In the genomic region with DNA sequence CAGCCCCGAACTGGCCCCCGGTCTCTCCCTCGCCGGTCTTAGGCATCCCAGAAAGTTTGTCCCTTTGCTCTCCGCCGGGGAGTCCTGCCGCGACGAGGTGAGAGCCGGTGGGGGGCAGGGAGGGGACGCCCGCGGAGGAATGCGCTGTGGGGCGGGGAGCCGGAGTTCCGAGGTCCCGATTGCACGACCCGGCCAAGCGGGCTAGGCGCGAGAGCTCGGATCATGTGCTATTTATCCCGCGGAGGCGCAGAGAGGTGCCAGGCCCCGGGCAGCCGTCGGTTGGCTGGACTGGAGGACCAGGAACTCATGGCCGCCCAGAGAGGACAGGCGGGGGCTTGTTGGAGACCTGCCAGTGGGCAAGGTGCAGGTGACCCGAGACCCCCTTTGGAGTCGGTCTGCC, we compare ENCODE assay signal across 8 mouse cellular contexts. TPM values are rescaled to one million over a fixed set of nuclear protein-coding genes. Genes with fewer than 3 reads are reported as not detected.
DNase-seq lines count a peak whose midpoint lies in the region; ATAC-seq and TF ChIP-seq lines count a peak whose summit lies in the region.

No protein-coding gene starts in this region.

- TF ChIP-seq EP300 in heart, adult 2 months (IDR thresholded peaks at IDR 0.05; ENCODE audit: insufficient read depth, low read depth, low read length): no peak

- H3K9ac ChIP-seq in embryonic facial prominence, embryonic 13.5 days: peak overlapping the region; percentile 94
- peak overlapping the region; percentile 91 for H3K9ac ChIP-seq in heart, adult 2 months (ENCODE audit: low read depth, low read length)
- H3K9ac ChIP-seq in liver, embryonic 11.5 days (ENCODE audit: low read depth, low read length): peak overlapping the region; percentile 88

- intact Hi-C loops in heart, adult 2 months (cut with DNase I): loop anchor here (1.0 to 2.0 kb wide), 3 partner anchors 12 to 54 kb away; partner anchors contain the start of genes Camta2, Rnf167, Slc25a11 and Spag7

- H3K79me2 ChIP-seq in heart, adult 2 months (replicated peaks; ENCODE audit: control insufficient read depth, insufficient read depth, low read length): peaks cover 2% of the 10 kb centered on the region; the same call in 1 of the 2 replicates
- H3K79me2 ChIP-seq in myocyte (ENCODE audit: control insufficient read depth, insufficient read depth): peaks cover 28% of the 10 kb centered on the region

- peak overlapping the region; percentile 92 for H3ac ChIP-seq in myocyte (ENCODE audit: control insufficient read depth, insufficient read length)

- H3K4me1 ChIP-seq in embryonic facial prominence, embryonic 13.5 days: peaks cover 21% of the 10 kb centered on the region
- peaks cover 6% of the 10 kb centered on the region for H3K4me1 ChIP-seq in heart, adult 2 months (ENCODE audit: control insufficient read depth, insufficient read depth, low read length)
- H3K4me1 ChIP-seq in kidney, adult 2 months (ENCODE audit: control insufficient read depth, insufficient read depth, low read length): peaks cover 9% of the 10 kb centered on the region; the same call in 1 of the 2 replicates
- peaks cover 10% of the 10 kb centered on the region; the same call in 1 of the 2 replicates for H3K4me1 ChIP-seq in liver, embryonic 11.5 days (replicated peaks; ENCODE audit: control insufficient read depth, insufficient read depth, low read length)

- H3K4me2 ChIP-seq in embryonic facial prominence, embryonic 13.5 days: peak overlapping the region; percentile 82
- H3K4me2 ChIP-seq in liver, embryonic 11.5 days: peak overlapping the region; percentile 93
- peak overlapping the region; percentile 96 for H3K4me2 ChIP-seq in myocyte (ENCODE audit: low read depth)

- peaks cover 26% of the 10 kb centered on the region for H3K36me3 ChIP-seq in embryonic facial prominence, embryonic 13.5 days
- H3K36me3 ChIP-seq in heart, adult 2 months (ENCODE audit: control insufficient read depth, insufficient read depth, low read length): peaks cover 5% of the 10 kb centered on the region; the same call in 1 of the 2 replicates
- peaks cover 3% of the 10 kb centered on the region for H3K36me3 ChIP-seq in kidney, adult 2 months (ENCODE audit: control insufficient read depth, insufficient read depth, low read length)
- peaks cover 3% of the 10 kb centered on the region; the same call in 1 of the 2 replicates for H3K36me3 ChIP-seq in liver, embryonic 11.5 days (ENCODE audit: control insufficient read depth, insufficient read depth, low read length)
- peaks cover 21% of the 10 kb centered on the region for H3K36me3 ChIP-seq in myocyte (ENCODE audit: control insufficient read depth, insufficient read depth)
- H3K36me3 ChIP-seq in splenic B cell, adult 2 months (ENCODE audit: control insufficient read depth, insufficient read depth, low read length, poor library complexity, severe bottlenecking): peaks cover 5% of the 10 kb centered on the region; the same call in 1 of the 2 replicates

- 1% methylated on average over 34 of the region's 34 CpGs for WGBS in embryonic facial prominence, embryonic 13.5 days
- WGBS in heart, adult 2 months: under 1% methylated on average over 34 of the region's 34 CpGs
- WGBS in kidney, adult 2 months: under 1% methylated on average over 34 of the region's 34 CpGs
- 1% methylated on average over 31 of the region's 34 CpGs for WGBS in liver, embryonic 11.5 days

- H3K27me3 ChIP-seq in embryonic facial prominence, embryonic 13.5 days: no peaks in the 10 kb centered on the region
- no peaks in the 10 kb centered on the region for H3K27me3 ChIP-seq in heart, adult 2 months (ENCODE audit: control insufficient read depth, insufficient read depth, low read length)
- H3K27me3 ChIP-seq in kidney, adult 2 months (replicated peaks; ENCODE audit: control insufficient read depth, insufficient read depth, low read length): no peaks in the 10 kb centered on the region
- peaks cover 8% of the 10 kb centered on the region; the same call in 1 of the 2 replicates for H3K27me3 ChIP-seq in liver, embryonic 11.5 days (replicated peaks; ENCODE audit: control insufficient read depth, insufficient read depth, low read length)
- no peaks in the 10 kb centered on the region for H3K27me3 ChIP-seq in myocyte (ENCODE audit: control insufficient read depth, insufficient read depth, insufficient read length)
- no peaks in the 10 kb centered on the region for H3K27me3 ChIP-seq in splenic B cell, adult 2 months (ENCODE audit: control insufficient read depth, insufficient read depth, low read length, poor library complexity, severe bottlenecking)

- H3K27ac ChIP-seq in embryonic facial prominence, embryonic 13.5 days: peak overlapping the region; percentile 93
- H3K27ac ChIP-seq in heart, adult 2 months: peak overlapping the region; percentile 100
- peak overlapping the region; percentile 63 for H3K27ac ChIP-seq in kidney, adult 2 months (ENCODE audit: insufficient read depth, low read depth, low read length)
- peak overlapping the region; percentile 86 for H3K27ac ChIP-seq in liver, embryonic 11.5 days (ENCODE audit: low read depth, low read length)

- peak overlapping the region; percentile 92 for H3K4me3 ChIP-seq in embryonic facial prominence, embryonic 13.5 days
- peak overlapping the region; percentile 92 for H3K4me3 ChIP-seq in heart, adult 2 months
- peak overlapping the region; percentile 70 for H3K4me3 ChIP-seq in kidney, adult 2 months (ENCODE audit: insufficient read depth, low read depth, low read length)
- peak overlapping the region; percentile 86 for H3K4me3 ChIP-seq in liver, embryonic 11.5 days (ENCODE audit: low read depth, low read length)
- H3K4me3 ChIP-seq in myocyte: peak overlapping the region; percentile 96

- DNase-seq in urinary bladder, adult 18-20 months (ENCODE audit: low spot score in 2 of 2): peak; percentile 62 to 80
- DNase-seq in urinary bladder, postnatal 10 days (ENCODE audit: low spot score): no peak
- peak; percentile 86 to 89 for DNase-seq in heart, adult 2 months
- DNase-seq in kidney, adult 2 months: peak; percentile 87
- DNase-seq in liver, embryonic 11.5 days (ENCODE audit: low spot score): peak; percentile 75
- peak; percentile 53 for DNase-seq in splenic B cell, adult 2 months (ENCODE audit: low read depth, low spot score)

- no peaks in the 10 kb centered on the region for H3K9me3 ChIP-seq in embryonic facial prominence, embryonic 13.5 days
- H3K9me3 ChIP-seq in liver, embryonic 11.5 days (ENCODE audit: control insufficient read depth, low read length): no peaks in the 10 kb centered on the region

- TF ChIP-seq POLR2A in heart, adult 2 months (IDR thresholded peaks at IDR 0.05; ENCODE audit: insufficient read depth, low read depth, low read length): peak; percentile 59; the same call in 1 of the 2 replicates
- TF ChIP-seq POLR2A in kidney, adult 2 months (IDR thresholded peaks at IDR 0.05; ENCODE audit: low read depth, low read length): no peak
- TF ChIP-seq POLR2A in myocyte (IDR thresholded peaks at IDR 0.05; ENCODE audit: insufficient read length, low read depth): peak; percentile 41

- peak; percentile 32; the same call in 1 of the 2 replicates for ATAC-seq in embryonic facial prominence, embryonic 13.5 days (ENCODE audit: insufficient number of reproducible peaks, insufficient read depth, low FRiP score, low TSS enrichment, low read depth)
- ATAC-seq in liver, embryonic 11.5 days (replicated peaks; ENCODE audit: low FRiP score): peak; percentile 28; the same call in 1 of the 2 replicates

- TF ChIP-seq CTCF in heart, adult 2 months (IDR thresholded peaks at IDR 0.05): no peak
- no peak for TF ChIP-seq CTCF in kidney, adult 2 months (conservative IDR thresholded peaks at IDR 0.05; ENCODE audit: insufficient read depth, insufficient read length, low read depth, low read length)

TF ChIP-seq in myocyte, 11 proteins besides CTCF, POLR2A, EP300 and RAD21 (continues in another document):
- TF ChIP-seq REST (IDR thresholded peaks at IDR 0.05; ENCODE audit: insufficient read depth, insufficient read length): no peak
- no peak for TF ChIP-seq CEBPB (IDR thresholded peaks at IDR 0.05; ENCODE audit: insufficient read depth, poor library complexity, severe bottlenecking)

RNA-seq across cellular contexts. Expression of gene Kif1c, which starts 0.3 kb away (rescaled TPM):
- polyA plus RNA-seq in embryonic facial prominence, embryonic 13.5 days (2015; fragmentation: Nextera tagmentation; extraction: Ambion mirVana): 4.2 and 4.5 TPM in 2 replicates
- 100 to 1,000 TPM; 477 to 524 TPM for total RNA-seq in heart, adult 2 months (2021)
- 153 and 228 TPM in 2 replicates for polyA plus RNA-seq in heart, adult 2 months (2012; rRNA removed)
- polyA plus RNA-seq in kidney, adult 2 months (2012; rRNA removed): 91.0 and 94.9 TPM in 2 replicates
- polyA plus RNA-seq in liver, embryonic 11.5 days (2014; fragmentation: Nextera tagmentation; extraction: Ambion mirVana): 3.1 and 3.8 TPM in 2 replicates
- polyA plus RNA-seq in myocyte (2012; fragmentation: generic; extraction: Trizol): 96.3 TPM

RNA-seq across cellular contexts. Expression of gene Inca1, which starts 0.7 kb away (rescaled TPM):
- 1.1 and 1.3 TPM in 2 replicates for polyA plus RNA-seq in embryonic facial prominence, embryonic 13.5 days (2015; fragmentation: Nextera tagmentation; extraction: Ambion mirVana)
- 1 to 10 TPM; 6.3 to 6.9 TPM for total RNA-seq in heart, adult 2 months (2021)
- 4.6 and 5.4 TPM in 2 replicates for polyA plus RNA-seq in heart, adult 2 months (2012; rRNA removed)
- polyA plus RNA-seq in kidney, adult 2 months (2012; rRNA removed): 5.3 and 5.4 TPM in 2 replicates
- 0.96 and 1.1 TPM in 2 replicates for polyA plus RNA-seq in liver, embryonic 11.5 days (2014; fragmentation: Nextera tagmentation; extraction: Ambion mirVana)
- polyA plus RNA-seq in myocyte (2012; fragmentation: generic; extraction: Trizol): 1.1 TPM

RNA-seq across cellular contexts. Expression of gene Camta2, which starts 12.7 kb away (rescaled TPM):
- polyA plus RNA-seq in embryonic facial prominence, embryonic 13.5 days (2015; fragmentation: Nextera tagmentation; extraction: Ambion mirVana): 13.4 TPM in 2 replicates
- total RNA-seq in heart, adult 2 months (2021): 10 to 100 TPM; 37.8 to 37.9 TPM
- polyA plus RNA-seq in heart, adult 2 months (2012; rRNA removed): 27.6 and 32.5 TPM in 2 replicates
- 23.6 and 28.7 TPM in 2 replicates for polyA plus RNA-seq in kidney, adult 2 months (2012; rRNA removed)
- polyA plus RNA-seq in liver, embryonic 11.5 days (2014; fragmentation: Nextera tagmentation; extraction: Ambion mirVana): 10.4 and 13.1 TPM in 2 replicates
- 11.9 TPM for polyA plus RNA-seq in myocyte (2012; fragmentation: generic; extraction: Trizol)

RNA-seq across cellular contexts. Expression of gene Spag7, which starts 31.4 kb away (rescaled TPM):
- 159 and 163 TPM in 2 replicates for polyA plus RNA-seq in embryonic facial prominence, embryonic 13.5 days (2015; fragmentation: Nextera tagmentation; extraction: Ambion mirVana)
- 10 to 100 TPM; 82.8 to 99.4 TPM for total RNA-seq in heart, adult 2 months (2021)
- 72.9 and 87.8 TPM in 2 replicates for polyA plus RNA-seq in heart, adult 2 months (2012; rRNA removed)
- polyA plus RNA-seq in kidney, adult 2 months (2012; rRNA removed): 44.6 and 59.8 TPM in 2 replicates
- 132 and 146 TPM in 2 replicates for polyA plus RNA-seq in liver, embryonic 11.5 days (2014; fragmentation: Nextera tagmentation; extraction: Ambion mirVana)
- polyA plus RNA-seq in myocyte (2012; fragmentation: generic; extraction: Trizol): 52.4 TPM

RNA-seq across cellular contexts. Expression of gene Eno3, which starts 43.6 kb away (rescaled TPM):
- 18.3 and 19.7 TPM in 2 replicates for polyA plus RNA-seq in embryonic facial prominence, embryonic 13.5 days (2015; fragmentation: Nextera tagmentation; extraction: Ambion mirVana)
- 1,000 to 10,000 TPM; 1,523 to 1,659 TPM for total RNA-seq in heart, adult 2 months (2021)
- polyA plus RNA-seq in heart, adult 2 months (2012; rRNA removed): 1,222 and 1,919 TPM in 2 replicates
- 9.2 and 30.9 TPM in 2 replicates for polyA plus RNA-seq in kidney, adult 2 months (2012; rRNA removed)
- polyA plus RNA-seq in liver, embryonic 11.5 days (2014; fragmentation: Nextera tagmentation; extraction: Ambion mirVana): 19.8 and 20.1 TPM in 2 replicates
- 1,792 TPM for polyA plus RNA-seq in myocyte (2012; fragmentation: generic; extraction: Trizol)

Comparison
In these comparisons a context has a peak if more than half of its experiments do, and no peak if none do; other contexts are left out.
1. RNA of gene Kif1c, which starts 0.3 kb away (polyA plus RNA-seq): 153 to 228 TPM in heart, adult 2 months, 96.3 TPM in myocyte (single experiment) and 91.0 to 94.9 TPM in kidney, adult 2 months; 4.2 to 4.5 TPM in embryonic facial prominence, embryonic 13.5 days and 3.1 to 3.8 TPM in liver, embryonic 11.5 days; every median in the first group is over 10 times any median in the second.
2. Peak in every context shown above with its lines, with median percentiles within 50 percentile points of each other: H3K27ac ChIP-seq, H3K4me2 ChIP-seq, H3K4me3 ChIP-seq and H3K9ac ChIP-seq.